ENCODE assay signal across 8 mouse cellular contexts in genomic region chr9:106474456-106474855, GRCm38 (mm10). TPM values are rescaled to one million over a fixed set of nuclear protein-coding genes. Genes with fewer than 3 reads are reported as not detected.
DNase-seq lines count a peak whose midpoint lies in the region; ATAC-seq and TF ChIP-seq lines count a peak whose summit lies in the region.
"Had no signal": no experiment of that assay in that cellular context is flagged by ENCODE, and none has a peak within 500 bp of the region (broad histone marks: within the 10 kb centered on the region; RNA-seq: fewer than 3 reads in every experiment).

No protein-coding gene starts in this region.

- H3K9me3 ChIP-seq in heart, embryonic 11.5 days (replicated peaks; ENCODE audit: control insufficient read depth, low read length), result no peaks in the 10 kb centered on the region

- H3K4me2 ChIP-seq in heart, embryonic 11.5 days, result peak overlapping the region; percentile 18; the same call in 1 of the 2 replicates

- H3K27me3 ChIP-seq in heart, embryonic 11.5 days (ENCODE audit: control insufficient read depth, insufficient read depth, low read length), result no peaks in the 10 kb centered on the region
- H3K27me3 ChIP-seq in spleen, adult 2 months (ENCODE audit: control insufficient read depth, insufficient read depth, low read length), result no peaks in the 10 kb centered on the region

- peaks cover 33% of the 10 kb centered on the region for H3K4me1 ChIP-seq in heart, embryonic 11.5 days (ENCODE audit: control insufficient read depth, insufficient read depth, low read length)
- peaks cover 15% of the 10 kb centered on the region; the same call in 1 of the 2 replicates for H3K4me1 ChIP-seq in spleen, adult 2 months (ENCODE audit: control insufficient read depth, insufficient read depth, insufficient read length)

- no peak for ATAC-seq in heart, embryonic 11.5 days (replicated peaks; ENCODE audit: insufficient number of reproducible peaks, low FRiP score, low TSS enrichment)
- ATAC-seq in megakaryocyte progenitor cell, adult 5-6 weeks (replicated peaks; ENCODE audit: poor library complexity), result peak; percentile 56

- 4% methylated on average over 6 of the region's 6 CpGs for WGBS in heart, embryonic 11.5 days (ENCODE audit: insufficient replicate concordance)
- WGBS in spleen, adult 2 months, result 38% methylated on average over 6 of the region's 6 CpGs

- H3K9ac ChIP-seq in heart, embryonic 11.5 days (ENCODE audit: low read depth, low read length), result no peak overlapping the region

- DNase-seq in ES-CJ7 (ENCODE audit: low read depth, low spot score), result peak; percentile 86
- peak; percentile 78 to 91 for DNase-seq in adrenal gland, adult (ENCODE audit: inconsistent age in 2 of 2, low spot score in 1 of 2)
- DNase-seq in embryo, embryonic 11.5 days (ENCODE audit: low read depth, low spot score), result peak; percentile 71
- peak; percentile 70 to 86 for DNase-seq in kidney, postnatal 25 days
- DNase-seq in spleen, adult 2 months (ENCODE audit: low read depth in 1 of 2, low spot score in 2 of 2), result peak in 1 of 2 experiments; percentile 59

- no peak overlapping the region for H3K4me3 ChIP-seq in heart, embryonic 11.5 days (ENCODE audit: low read depth, low read length)
- H3K4me3 ChIP-seq in spleen, adult 2 months (ENCODE audit: extremely low read depth, insufficient read depth, insufficient read length), result no peak overlapping the region

- peak; percentile 76; the same call in 1 of the 2 replicates for TF ChIP-seq CTCF in spleen, adult 2 months (IDR thresholded peaks at IDR 0.05; ENCODE audit: extremely low read depth, insufficient read depth, insufficient read length, insufficient replicate concordance)

- H3K27ac ChIP-seq in heart, embryonic 11.5 days (ENCODE audit: low read depth, low read length), result no peak overlapping the region
- no peak overlapping the region for H3K27ac ChIP-seq in spleen, adult 2 months (ENCODE audit: insufficient read depth, low read length)

- no peaks in the 10 kb centered on the region for H3K36me3 ChIP-seq in heart, embryonic 11.5 days (ENCODE audit: control insufficient read depth, insufficient read depth, low read length)
- peaks cover 3% of the 10 kb centered on the region; the same call in 1 of the 2 replicates for H3K36me3 ChIP-seq in spleen, adult 2 months (ENCODE audit: control insufficient read depth, insufficient read depth, low read length)

- no peak for TF ChIP-seq POLR2A in spleen, adult 2 months (IDR thresholded peaks at IDR 0.05; ENCODE audit: low read depth, low read length)

RNA-seq across cellular contexts. Expression of gene Rrp9, which starts 1.3 kb away (rescaled TPM):
- polyA plus RNA-seq in heart, embryonic 11.5 days (2014; fragmentation: Nextera tagmentation; extraction: Ambion mirVana), result 31.3 and 32.9 TPM in 2 replicates
- total RNA-seq in megakaryocyte progenitor cell, adult 5-6 weeks (2015), result 18.9 and 21.3 TPM in 2 replicates
- 45.2 and 50.1 TPM in 2 replicates for total RNA-seq in megakaryocyte progenitor cell, adult 5-6 weeks (2017)
- polyA plus RNA-seq in spleen, adult 2 months (2012; rRNA removed), result 33.9 and 36.8 TPM in 2 replicates

RNA-seq across cellular contexts. Expression of gene Parp3, which starts 2.3 kb away (rescaled TPM):
- 1.0 and 1.9 TPM in 2 replicates for polyA plus RNA-seq in heart, embryonic 11.5 days (2014; fragmentation: Nextera tagmentation; extraction: Ambion mirVana)
- total RNA-seq in megakaryocyte progenitor cell, adult 5-6 weeks (2015), result 5.9 and 7.0 TPM in 2 replicates
- total RNA-seq in megakaryocyte progenitor cell, adult 5-6 weeks (2017), result 8.0 and 12.1 TPM in 2 replicates
- 43.3 and 57.9 TPM in 2 replicates for polyA plus RNA-seq in spleen, adult 2 months (2012; rRNA removed)

RNA-seq across cellular contexts. Expression of gene Gpr62, which starts 8.7 kb away (rescaled TPM):
- 0.25 and 0.46 TPM in 2 replicates for polyA plus RNA-seq in heart, embryonic 11.5 days (2014; fragmentation: Nextera tagmentation; extraction: Ambion mirVana)
- not detected in 2 replicates for total RNA-seq in megakaryocyte progenitor cell, adult 5-6 weeks (2015)
- not detected in 2 replicates for total RNA-seq in megakaryocyte progenitor cell, adult 5-6 weeks (2017)
- 0.28 and 0.66 TPM in 2 replicates for polyA plus RNA-seq in spleen, adult 2 months (2012; rRNA removed)
- polyA plus RNA-seq: macrophage had no signal

RNA-seq across cellular contexts. Expression of gene Pcbp4, which starts 21.4 kb away (rescaled TPM):
- polyA plus RNA-seq in heart, embryonic 11.5 days (2014; fragmentation: Nextera tagmentation; extraction: Ambion mirVana), result 77.0 and 80.4 TPM in 2 replicates
- total RNA-seq in megakaryocyte progenitor cell, adult 5-6 weeks (2015), result 0.91 and 1.7 TPM in 2 replicates
- total RNA-seq in megakaryocyte progenitor cell, adult 5-6 weeks (2017), result 0.96 and 2.7 TPM in 2 replicates
- 15.8 and 22.4 TPM in 2 replicates for polyA plus RNA-seq in spleen, adult 2 months (2012; rRNA removed)

RNA-seq across cellular contexts. Expression of gene Iqcf1, which starts 25.3 kb away (rescaled TPM):
- polyA plus RNA-seq in heart, embryonic 11.5 days (2014; fragmentation: Nextera tagmentation; extraction: Ambion mirVana), result not detected in 2 replicates
- total RNA-seq in megakaryocyte progenitor cell, adult 5-6 weeks (2015), result not detected in 2 replicates
- total RNA-seq in megakaryocyte progenitor cell, adult 5-6 weeks (2017), result not detected in 2 replicates
- polyA plus RNA-seq in spleen, adult 2 months (2012; rRNA removed), result not detected in 2 replicates
- polyA plus RNA-seq: macrophage had no signal

Comparison
In these comparisons a context has a peak if more than half of its experiments do, and no peak if none do; other contexts are left out.
1. RNA of gene Parp3, which starts 2.3 kb away (polyA plus RNA-seq): 43.3 to 57.9 TPM in spleen, adult 2 months; 1.0 to 1.9 TPM in heart, embryonic 11.5 days; every median in the first group is over 10 times any median in the second.